Mouse (Mus musculus): Measurements from ENCODE around the gene Parn.

DNA sequence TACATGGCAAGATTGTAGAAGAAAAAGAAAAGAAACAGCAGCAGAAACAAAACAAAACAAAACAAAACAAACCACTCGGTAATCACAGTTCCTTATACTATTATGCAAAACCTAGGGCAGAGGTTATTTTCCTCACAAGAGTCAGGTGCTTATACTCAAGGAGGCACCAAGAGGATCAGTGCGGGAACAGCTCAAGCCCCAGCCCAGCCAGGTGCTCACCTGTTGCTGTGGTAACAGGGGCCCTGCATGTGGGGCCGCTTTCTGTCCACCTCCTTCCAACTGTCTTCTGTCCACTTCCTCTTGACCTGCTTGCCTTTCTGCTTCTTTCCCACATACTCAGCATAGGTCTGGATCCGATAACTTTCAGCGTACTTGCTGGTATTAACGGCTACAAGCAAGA is 101.6 kb downstream of the Parn start:
- TF ChIP-seq POLR2A (IDR thresholded peaks at IDR 0.05; ENCODE audit: low read depth, low read length) (no peak), JUND (conservative IDR thresholded peaks at IDR 0.05; ENCODE audit: low read depth, low read length) (no peak), E2F4 (IDR thresholded peaks at IDR 0.05; ENCODE audit: insufficient replicate concordance, low read depth, low read length) (no peak), MYC (IDR thresholded peaks at IDR 0.05; ENCODE audit: low read depth, low read length) (no peak), SIN3A (IDR thresholded peaks at IDR 0.05; ENCODE audit: low read length) (no peak), USF2 (conservative IDR thresholded peaks at IDR 0.05; ENCODE audit: low read depth, low read length) (no peak), EP300 (IDR thresholded peaks at IDR 0.05; ENCODE audit: low read length) (no peak), CTCF (conservative IDR thresholded peaks at IDR 0.05 in 1 of 2, IDR thresholded peaks at IDR 0.05 in 1 of 2; ENCODE audit: low read depth in 2 of 2, low read length in 2 of 2) (no peak), CHD1 (IDR thresholded peaks at IDR 0.05; ENCODE audit: low read depth, low read length) (no peak), SMC3 (IDR thresholded peaks at IDR 0.05; ENCODE audit: low read depth, low read length) (no peak), ZMIZ1 (IDR thresholded peaks at IDR 0.05; ENCODE audit: low read depth, low read length) (no peak), POLR2AphosphoS2 (IDR thresholded peaks at IDR 0.05; ENCODE audit: low read depth, low read length) (no peak), ZKSCAN1 (IDR thresholded peaks at IDR 0.05; ENCODE audit: borderline replicate concordance, low read depth, low read length) (no peak), MAX (IDR thresholded peaks at IDR 0.05; ENCODE audit: low read length) (no peak)
